In the genomic region with DNA sequence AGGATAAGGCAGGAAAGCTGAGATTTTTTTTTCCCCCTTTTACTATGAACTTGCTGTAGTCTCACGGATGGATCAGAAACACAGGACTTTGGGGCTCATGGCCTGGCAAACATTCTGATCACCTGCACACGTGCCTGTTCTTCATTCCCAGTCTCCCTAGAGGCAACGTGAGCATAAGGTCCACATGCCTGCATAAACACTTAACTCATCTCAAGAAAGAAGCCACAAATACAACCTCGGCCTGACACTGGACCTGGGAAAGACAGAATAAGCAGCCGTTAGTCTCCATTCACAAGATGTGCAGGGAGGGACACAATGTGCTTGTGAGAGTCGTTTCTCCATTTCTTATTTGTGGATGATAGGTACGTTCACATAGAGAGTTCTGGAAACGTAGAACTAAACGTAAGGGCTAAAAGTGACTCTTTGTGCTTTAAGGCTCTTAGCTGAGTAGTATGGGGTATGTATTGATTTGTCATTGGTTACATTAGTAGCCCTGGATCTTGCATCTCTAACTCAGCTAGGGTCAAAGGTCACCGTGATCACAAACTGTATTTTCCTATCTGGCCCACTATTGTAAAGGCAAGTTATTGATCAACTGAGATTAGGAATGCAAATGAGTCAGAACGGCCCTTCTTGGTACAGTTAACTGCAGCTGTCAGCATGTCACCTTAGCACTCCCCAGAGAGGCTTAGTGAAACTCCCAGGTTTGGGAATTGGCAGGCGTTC, we compare ENCODE assay signal across 11 mouse cellular contexts.
"Had no signal": no experiment of that assay in that cellular context is flagged by ENCODE, and none has a peak within 500 bp of the region (broad histone marks: within the 10 kb centered on the region; RNA-seq: fewer than 3 reads in every experiment).

No protein-coding gene starts in this region.

- H3K36me3 ChIP-seq: midbrain, embryonic 13.5 days; neural tube, embryonic 15.5 days had no signal

- H3K4me3 ChIP-seq: left cerebral cortex, adult 2 months; midbrain, embryonic 13.5 days; myocyte; neural tube, embryonic 15.5 days had no signal

- H3K27me3 ChIP-seq: midbrain, embryonic 13.5 days; neural tube, embryonic 15.5 days had no signal

- H3K9me3 ChIP-seq: midbrain, embryonic 13.5 days; neural tube, embryonic 15.5 days had no signal

- H3K4me1 ChIP-seq: midbrain, embryonic 13.5 days; neural tube, embryonic 15.5 days had no signal

- DNase-seq: kidney, postnatal 25 days; lung, adult 18-20 months; right cerebral cortex, postnatal 14 days; thymus, postnatal 4 days had no signal

- ATAC-seq: hindbrain, postnatal 0 days; midbrain, embryonic 13.5 days had no signal

- H3K27ac ChIP-seq: hindbrain, postnatal 0 days; left cerebral cortex, adult 2 months; liver, embryonic 14.5 days; midbrain, embryonic 13.5 days; neural tube, embryonic 15.5 days; stomach, postnatal 0 days had no signal

- H3K9ac ChIP-seq: liver, embryonic 14.5 days; midbrain, embryonic 13.5 days; neural tube, embryonic 15.5 days had no signal

- H3K4me2 ChIP-seq: midbrain, embryonic 13.5 days; neural tube, embryonic 15.5 days had no signal
